Mouse (Mus musculus) hindbrain, embryonic 13.5 days (tissue): ENCODE measurements around the gene Gpr45. TPM values are rescaled to one million over a fixed set of nuclear protein-coding genes. Genes with fewer than 3 reads are reported as not detected.

ENCODE experiments used
- ATAC-seq: fragments of 200-750 bp; cut with Nextera tagmentation; 2 replicates; pipeline ENCODE4 v1.8.0; 2017; ENCODE audit warnings: moderate TSS enrichment; ENCODE audit not compliant: low FRiP score
- H3K27ac ChIP-seq: fragments of 300-500 bp; sonication (generic); 2 replicates; pipeline ENCODE4 v1.5.1; 2015; ENCODE audit warnings: inconsistent platforms, mild to moderate bottlenecking, moderate library complexity
- H3K27me3 ChIP-seq: fragments of 300-500 bp; sonication (generic); 2 replicates; pipeline ENCODE4 v1.6.1; 2015; ENCODE audit warnings: mild to moderate bottlenecking, inconsistent platforms
- H3K36me3 ChIP-seq: fragments of 300-500 bp; sonication (generic); 2 replicates; pipeline ENCODE4 v1.6.1; 2015; ENCODE audit warnings: mild to moderate bottlenecking, inconsistent platforms
- H3K4me1 ChIP-seq: fragments of 300-500 bp; sonication (generic); replicated peaks from 2 replicates; pipeline ENCODE4 v1.6.1; 2015; ENCODE audit warnings: inconsistent platforms
- H3K4me2 ChIP-seq: fragments of 300-500 bp; sonication (generic); 2 replicates; pipeline ENCODE4 v1.6.1; 2015; ENCODE audit warnings: inconsistent platforms, mild to moderate bottlenecking, moderate library complexity
- H3K4me3 ChIP-seq: fragments of 300-500 bp; sonication (generic); 2 replicates; pipeline ENCODE4 v1.5.1; 2015; ENCODE audit warnings: mild to moderate bottlenecking, inconsistent platforms
- H3K9ac ChIP-seq: fragments of 300-500 bp; sonication (generic); 2 replicates; pipeline ENCODE4 v1.6.1; 2015; ENCODE audit warnings: mild to moderate bottlenecking, inconsistent platforms
- H3K9me3 ChIP-seq: fragments of 300-500 bp; sonication (generic); 2 replicates; pipeline ENCODE4 v1.6.1; 2016; ENCODE audit warnings: inconsistent platforms
- WGBS: fragments of 180-500 bp; shearing (Covaris S2); methylation state at CpG from one replicate; pipeline ENCODE4 v1.1.7; 2015; 5-methylcytosine and 5-hydroxymethylcytosine counted together
- polyA plus RNA-seq: library from polyadenylated mRNA; unstranded; fragments of >200 nt; fragmentation: Nextera tagmentation; extraction: Ambion mirVana; gene quantifications from 2 replicates; pipeline ENCODE4 v1.2.1, GENCODE M21; 2015

The Gpr45 gene
- 16.6 and 16.8 TPM in 2 replicates for polyA plus RNA-seq

GRCm38 (mm10) chr1:42952734-42953481 lies at the start of gene Gpr45:
Gene Gpr45 (plus strand): TSS chr1:42952872.
- Histone ChIP-seq H3K9me3 (no peaks in the 10 kb centered on the region), H3K4me2 (peak within 1 kb of the TSS; percentile 75), H3K27ac (peak within 1 kb of the TSS; percentile 94), H3K36me3 (no peaks in the 10 kb centered on the region), H3K4me1 (peaks cover 17% of the 10 kb centered on the region), H3K9ac (peak within 1 kb of the TSS; percentile 97), H3K4me3 (peak within 1 kb of the TSS; percentile 85), H3K27me3 (no peaks in the 10 kb centered on the region)
- 2% methylated on average over 34 of the region's 71 CpGs for WGBS
- peak; percentile 92 for ATAC-seq

GRCm38 (mm10) chr1:42905148-42905547 lies 47.5 kb upstream of the Gpr45 start:
- H3K27ac ChIP-seq = no peak overlapping the region
- no peaks in the 10 kb centered on the region for H3K27me3 ChIP-seq
- H3K36me3 ChIP-seq = peaks cover 15% of the 10 kb centered on the region; the same call in 1 of the 2 replicates
- H3K9me3 ChIP-seq = no peaks in the 10 kb centered on the region
- no peak for ATAC-seq
- no peak overlapping the region for H3K4me2 ChIP-seq
- H3K9ac ChIP-seq = no peak overlapping the region
- H3K4me1 ChIP-seq = no peaks in the 10 kb centered on the region
- WGBS = 68% methylated on average over 11 of the region's 11 CpGs
- H3K4me3 ChIP-seq = no peak overlapping the region

- H3K9me3 ChIP-seq = no peaks in the 10 kb centered on the region
- no peak for ATAC-seq
- no peaks in the 10 kb centered on the region; the same call in 1 of the 2 replicates for H3K4me1 ChIP-seq
- H3K36me3 ChIP-seq = no peaks in the 10 kb centered on the region; the same call in 1 of the 2 replicates
- no peak overlapping the region for H3K9ac ChIP-seq
- H3K4me3 ChIP-seq = no peak overlapping the region
- 75% methylated on average over 7 of the region's 7 CpGs for WGBS
- no peak overlapping the region for H3K4me2 ChIP-seq
- H3K27ac ChIP-seq = no peak overlapping the region
- H3K27me3 ChIP-seq = no peaks in the 10 kb centered on the region
Measured at GRCm38 (mm10) chr1:42906696-42907095, 46.0 kb upstream of the Gpr45 start.

GRCm38 (mm10) chr1:42907153-42907552 lies 45.5 kb upstream of the Gpr45 start:
- no peaks in the 10 kb centered on the region for H3K9me3 ChIP-seq
- ATAC-seq = no peak
- WGBS = 53% methylated on average over 4 of the region's 4 CpGs

GRCm38 (mm10) chr1:42915062-42915461 lies 37.6 kb upstream of the Gpr45 start:
- no peak overlapping the region for H3K4me3 ChIP-seq
- H3K9ac ChIP-seq = no peak overlapping the region
- H3K27me3 ChIP-seq = no peaks in the 10 kb centered on the region
- no peak overlapping the region for H3K27ac ChIP-seq
- no peaks in the 10 kb centered on the region for H3K9me3 ChIP-seq
- H3K4me1 ChIP-seq = no peaks in the 10 kb centered on the region; the same call in 1 of the 2 replicates
- H3K4me2 ChIP-seq = no peak overlapping the region
- WGBS = 15% methylated on average over 4 of the region's 4 CpGs
- ATAC-seq = peak; percentile 81
- H3K36me3 ChIP-seq = no peaks in the 10 kb centered on the region

More at GRCm38 (mm10) chr1:42907153-42907552, 45.5 kb upstream of the Gpr45 start:
- Histone ChIP-seq H3K4me3 (no peak overlapping the region), H3K27ac (no peak overlapping the region), H3K36me3 (no peaks in the 10 kb centered on the region; the same call in 1 of the 2 replicates), H3K9ac (no peak overlapping the region), H3K4me2 (no peak overlapping the region), H3K4me1 (no peaks in the 10 kb centered on the region; the same call in 1 of the 2 replicates), H3K27me3 (no peaks in the 10 kb centered on the region)

- Histone ChIP-seq H3K27me3 (no peaks in the 10 kb centered on the region), H3K9me3 (no peaks in the 10 kb centered on the region), H3K4me1 (no peaks in the 10 kb centered on the region), H3K36me3 (no peaks in the 10 kb centered on the region), H3K4me2 (no peak overlapping the region), H3K27ac (no peak overlapping the region), H3K4me3 (no peak overlapping the region), H3K9ac (no peak overlapping the region)
- no peak for ATAC-seq
- WGBS = 84% methylated on average over 7 of the region's 7 CpGs
Measured at GRCm38 (mm10) chr1:42916719-42917118, 36.0 kb upstream of the Gpr45 start.

- Histone ChIP-seq H3K4me1 (no peaks in the 10 kb centered on the region), H3K4me2 (no peak overlapping the region), H3K36me3 (no peaks in the 10 kb centered on the region), H3K27me3 (no peaks in the 10 kb centered on the region), H3K4me3 (no peak overlapping the region), H3K9me3 (no peaks in the 10 kb centered on the region), H3K27ac (no peak overlapping the region), H3K9ac (no peak overlapping the region)
- whole genome bisulfite sequencing = 15% methylated on average over 4 of the region's 4 CpGs
- ATAC-seq = no peak
Measured at GRCm38 (mm10) chr1:42917908-42918307, 34.8 kb upstream of the Gpr45 start.

- Histone ChIP-seq H3K27me3 (no peaks in the 10 kb centered on the region), H3K27ac (no peak overlapping the region), H3K9ac (no peak overlapping the region), H3K4me2 (no peak overlapping the region), H3K9me3 (no peaks in the 10 kb centered on the region), H3K4me1 (peaks cover 6% of the 10 kb centered on the region; the same call in 1 of the 2 replicates), H3K36me3 (no peaks in the 10 kb centered on the region), H3K4me3 (no peak overlapping the region)
- ATAC-seq = no peak
- WGBS = 39% methylated on average over 5 of the region's 5 CpGs
Measured at GRCm38 (mm10) chr1:42923924-42924323, 28.7 kb upstream of the Gpr45 start.

GRCm38 (mm10) chr1:42933613-42934012 lies 19.1 kb upstream of the Gpr45 start:
- H3K4me1 ChIP-seq = no peaks in the 10 kb centered on the region

GRCm38 (mm10) chr1:42948486-42948885 lies 4.2 kb upstream of the Gpr45 start:
- Histone ChIP-seq H3K4me2 (no peak overlapping the region), H3K36me3 (no peaks in the 10 kb centered on the region), H3K27ac (no peak overlapping the region), H3K4me1 (peaks cover 4% of the 10 kb centered on the region; the same call in 1 of the 2 replicates), H3K9ac (no peak overlapping the region), H3K4me3 (no peak overlapping the region), H3K9me3 (no peaks in the 10 kb centered on the region), H3K27me3 (no peaks in the 10 kb centered on the region)
- ATAC-seq = no peak
- 88% methylated on average over 4 of the region's 4 CpGs for WGBS

More at GRCm38 (mm10) chr1:42933613-42934012, 19.1 kb upstream of the Gpr45 start:
- no peak overlapping the region for H3K4me2 ChIP-seq
- H3K27me3 ChIP-seq = no peaks in the 10 kb centered on the region
- ATAC-seq = no peak
- WGBS = 89% methylated on average over 1 of the region's 1 CpGs
- no peak overlapping the region for H3K9ac ChIP-seq
- no peaks in the 10 kb centered on the region for H3K36me3 ChIP-seq
- no peak overlapping the region for H3K27ac ChIP-seq
- no peak overlapping the region for H3K4me3 ChIP-seq
- no peaks in the 10 kb centered on the region for H3K9me3 ChIP-seq

GRCm38 (mm10) chr1:42953482-42953822 lies 780 bp downstream of the Gpr45 start:
- WGBS = 1% methylated on average over 13 of the region's 16 CpGs
- peaks cover 18% of the 10 kb centered on the region for H3K4me1 ChIP-seq
- H3K4me3 ChIP-seq = peak overlapping the region; percentile 85
- no peaks in the 10 kb centered on the region for H3K9me3 ChIP-seq
- no peaks in the 10 kb centered on the region for H3K36me3 ChIP-seq
- peak overlapping the region; percentile 97 for H3K9ac ChIP-seq
- peak overlapping the region; percentile 75 for H3K4me2 ChIP-seq
- peak; percentile 64 for ATAC-seq
- no peaks in the 10 kb centered on the region for H3K27me3 ChIP-seq
- H3K27ac ChIP-seq = peak overlapping the region; percentile 94

GRCm38 (mm10) chr1:42956828-42957227 lies 4.2 kb downstream of the Gpr45 start:
- Histone ChIP-seq H3K9ac (no peak overlapping the region), H3K36me3 (peaks cover 7% of the 10 kb centered on the region; the same call in 1 of the 2 replicates), H3K9me3 (no peaks in the 10 kb centered on the region), H3K4me3 (no peak overlapping the region), H3K4me2 (no peak overlapping the region), H3K27me3 (no peaks in the 10 kb centered on the region), H3K27ac (no peak overlapping the region), H3K4me1 (peaks cover 18% of the 10 kb centered on the region)
- no peak for ATAC-seq
- WGBS = 100% methylated on average over 1 of the region's 1 CpGs
